ENCODE assay signal across 8 mouse cellular contexts in genomic region chr11:117832086-117832969, GRCm38 (mm10). TPM values are rescaled to one million over a fixed set of nuclear protein-coding genes. Genes with fewer than 3 reads are reported as not detected.
DNase-seq lines count a peak whose midpoint lies in the region; ATAC-seq and TF ChIP-seq lines count a peak whose summit lies in the region.

No protein-coding gene starts in this region.

- H3K9me3 ChIP-seq in forebrain, postnatal 0 days (ENCODE audit: low read length), result no peaks in the 10 kb centered on the region

- H3K27ac ChIP-seq in forebrain, postnatal 0 days (ENCODE audit: low read depth, low read length), result peak overlapping the region; percentile 45; the same call in 1 of the 2 replicates

- H3K4me3 ChIP-seq in forebrain, postnatal 0 days (ENCODE audit: low read depth, low read length), result peak overlapping the region; percentile 30

- H3K4me2 ChIP-seq in forebrain, postnatal 0 days (ENCODE audit: low read depth), result peak overlapping the region; percentile 44

- H3K9ac ChIP-seq in forebrain, postnatal 0 days, result peak overlapping the region; percentile 33

- TF ChIP-seq CTCF in forebrain, postnatal 0 days (IDR thresholded peaks at IDR 0.05; ENCODE audit: low read depth), result peak; percentile 71

- H3K27me3 ChIP-seq in forebrain, postnatal 0 days (ENCODE audit: insufficient read depth, low read length), result no peaks in the 10 kb centered on the region

- no peaks in the 10 kb centered on the region for H3K36me3 ChIP-seq in forebrain, postnatal 0 days (ENCODE audit: insufficient read depth)

- ATAC-seq in forebrain, postnatal 0 days, result peak; percentile 85
- ATAC-seq in hematopoietic stem cell, adult 5-6 weeks (replicated peaks in 1 of 2; ENCODE audit: insufficient read depth in 1 of 2, low FRiP score in 2 of 2, low TSS enrichment in 1 of 2, low read depth in 1 of 2, poor library complexity in 2 of 2, severe bottlenecking in 2 of 2), result peak; percentile 87 to 88

- 20% methylated on average over 28 of the region's 28 CpGs for WGBS in forebrain, postnatal 0 days

- no peaks in the 10 kb centered on the region for H3K4me1 ChIP-seq in forebrain, postnatal 0 days (ENCODE audit: insufficient read depth)

- DNase-seq in NIH3T3 (ENCODE audit: low read depth), result peak; percentile 69
- DNase-seq in cerebellum, adult 8-10 months, result peak; percentile 37
- peak; percentile 84 for DNase-seq in forebrain, postnatal 0 days
- DNase-seq in layer of hippocampus, postnatal 25 days (ENCODE audit: extremely low spot score in 1 of 2, low spot score in 1 of 2), result peak; percentile 43 to 70
- peak; percentile 91 for DNase-seq in lung, postnatal 36 days
- peak; percentile 76 for DNase-seq in right cerebral cortex, adult 18-20 months
- peak; percentile 39 to 74 for DNase-seq in urinary bladder, postnatal 36 days (ENCODE audit: low spot score in 2 of 2)

RNA-seq across cellular contexts. Expression of gene Tk1, which starts 6.4 kb away (rescaled TPM):
- 10.3 and 29.8 TPM in 2 replicates for total RNA-seq in forebrain, postnatal 0 days (2014; rRNA removed)
- polyA plus RNA-seq in forebrain, postnatal 0 days (2015; fragmentation: Nextera tagmentation; extraction: Ambion mirVana), result 11.1 and 12.2 TPM in 2 replicates
- total RNA-seq in hematopoietic stem cell, adult 5-6 weeks (2017), result 40.1 and 49.0 TPM in 2 replicates
- 1 to 10 TPM; 1.1 TPM for total RNA-seq in layer of hippocampus, postnatal 25 days (2021)

RNA-seq across cellular contexts. Expression of gene Afmid, which starts 6.6 kb away (rescaled TPM):
- 3.6 and 3.8 TPM in 2 replicates for total RNA-seq in forebrain, postnatal 0 days (2014; rRNA removed)
- polyA plus RNA-seq in forebrain, postnatal 0 days (2015; fragmentation: Nextera tagmentation; extraction: Ambion mirVana), result 7.4 and 8.8 TPM in 2 replicates
- total RNA-seq in hematopoietic stem cell, adult 5-6 weeks (2017), result 3.9 and 4.5 TPM in 2 replicates
- total RNA-seq in layer of hippocampus, postnatal 25 days (2021), result 1 to 10 TPM; 4.6 to 5.4 TPM

RNA-seq across cellular contexts. Expression of gene Birc5, which starts 16.7 kb away (rescaled TPM):
- total RNA-seq in forebrain, postnatal 0 days (2014; rRNA removed), result 5.7 and 6.2 TPM in 2 replicates
- polyA plus RNA-seq in forebrain, postnatal 0 days (2015; fragmentation: Nextera tagmentation; extraction: Ambion mirVana), result 24.9 and 31.4 TPM in 2 replicates
- total RNA-seq in hematopoietic stem cell, adult 5-6 weeks (2017), result 114 and 124 TPM in 2 replicates
- 1 to 10 TPM; 1.2 to 1.3 TPM for total RNA-seq in layer of hippocampus, postnatal 25 days (2021)

RNA-seq across cellular contexts. Expression of gene Gm20708, which starts 22.9 kb away (rescaled TPM):
- 1.5 and 2.0 TPM in 2 replicates for total RNA-seq in forebrain, postnatal 0 days (2014; rRNA removed)
- 0.52 and 1.1 TPM in 2 replicates for polyA plus RNA-seq in forebrain, postnatal 0 days (2015; fragmentation: Nextera tagmentation; extraction: Ambion mirVana)
- 1.9 TPM in 1 of 2 replicates, not detected in the other for total RNA-seq in hematopoietic stem cell, adult 5-6 weeks (2017)
- 1 to 10 TPM; 1.9 to 3.2 TPM for total RNA-seq in layer of hippocampus, postnatal 25 days (2021)

RNA-seq across cellular contexts. Expression of gene Syngr2, which starts 22.9 kb away (rescaled TPM):
- 11.8 and 16.9 TPM in 2 replicates for total RNA-seq in forebrain, postnatal 0 days (2014; rRNA removed)
- polyA plus RNA-seq in forebrain, postnatal 0 days (2015; fragmentation: Nextera tagmentation; extraction: Ambion mirVana), result 14.4 and 15.7 TPM in 2 replicates
- total RNA-seq in hematopoietic stem cell, adult 5-6 weeks (2017), result 81.0 and 97.1 TPM in 2 replicates
- total RNA-seq in layer of hippocampus, postnatal 25 days (2021), result 10 to 100 TPM; 10.8 to 11.1 TPM

Comparison
In these comparisons a context has a peak if more than half of its experiments do, and no peak if none do; other contexts are left out.
1. Peak in every context shown above with its lines: DNase-seq, ATAC-seq, H3K4me3 ChIP-seq and H3K27ac ChIP-seq.
2. DNase-seq: peak in every context shown above with its lines; median percentile 91 in lung, postnatal 36 days; 84 in forebrain, postnatal 0 days; 76 in right cerebral cortex, adult 18-20 months; 69 in NIH3T3; 56 in layer of hippocampus, postnatal 25 days; 56 in urinary bladder, postnatal 36 days; 37 in cerebellum, adult 8-10 months.
3. RNA of gene Birc5, which starts 16.7 kb away (total RNA-seq): 114 to 124 TPM in hematopoietic stem cell, adult 5-6 weeks; 5.7 to 6.2 TPM in forebrain, postnatal 0 days and 1.2 to 1.3 TPM in layer of hippocampus, postnatal 25 days; every median in the first group is over 10 times any median in the second.